Mouse (Mus musculus) thymus, postnatal 10 days (tissue): ENCODE measurements around the gene Gm7137.
"Not testable (repeated sequence)": the region's sequence is repeated elsewhere in the genome, so short reads cannot be mapped to it uniquely, and the experiment has no call there.

ENCODE experiments used
- DNase-seq, 2 experiments: peaks; one replicate each; pipeline ENCODE4 v3.0.0; 2021; ENCODE audit warnings: low spot score in 2 of 2

The Gm7137 gene

DNA sequence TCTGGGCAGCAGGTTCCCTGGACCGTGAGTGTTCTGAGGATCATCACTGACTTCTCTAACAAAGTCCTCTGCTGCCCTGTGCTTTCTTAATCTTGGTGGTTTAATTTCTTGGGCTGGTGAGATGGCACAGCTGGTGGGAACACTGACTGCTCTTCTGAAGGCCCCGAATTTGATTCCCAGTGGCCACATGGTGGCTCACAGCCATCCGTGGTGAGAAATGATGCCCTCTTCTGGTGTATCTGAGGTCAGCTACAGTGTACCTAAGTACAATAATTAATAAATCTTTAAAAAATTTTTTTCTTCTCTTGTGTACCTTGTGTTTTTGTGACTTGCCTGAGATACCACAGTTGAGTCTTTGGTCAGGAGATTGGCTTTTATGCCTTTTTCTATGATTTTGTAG lies 35.7 kb downstream of the Gm7137 start:
- not testable (repeated sequence) for DNase-seq

GRCm38 (mm10) chr10:77751254-77751653 lies 36.7 kb downstream of the Gm7137 start, which contains the start of gene Gm9736:
Gm9736 (minus strand) TSS chr10:77751354.
- not testable (repeated sequence) for DNase-seq

- DNase-seq: not testable (repeated sequence)
These were observed 37.3 kb downstream of the Gm7137 start for GRCm38 (mm10) chr10:77750686-77751085.

DNA sequence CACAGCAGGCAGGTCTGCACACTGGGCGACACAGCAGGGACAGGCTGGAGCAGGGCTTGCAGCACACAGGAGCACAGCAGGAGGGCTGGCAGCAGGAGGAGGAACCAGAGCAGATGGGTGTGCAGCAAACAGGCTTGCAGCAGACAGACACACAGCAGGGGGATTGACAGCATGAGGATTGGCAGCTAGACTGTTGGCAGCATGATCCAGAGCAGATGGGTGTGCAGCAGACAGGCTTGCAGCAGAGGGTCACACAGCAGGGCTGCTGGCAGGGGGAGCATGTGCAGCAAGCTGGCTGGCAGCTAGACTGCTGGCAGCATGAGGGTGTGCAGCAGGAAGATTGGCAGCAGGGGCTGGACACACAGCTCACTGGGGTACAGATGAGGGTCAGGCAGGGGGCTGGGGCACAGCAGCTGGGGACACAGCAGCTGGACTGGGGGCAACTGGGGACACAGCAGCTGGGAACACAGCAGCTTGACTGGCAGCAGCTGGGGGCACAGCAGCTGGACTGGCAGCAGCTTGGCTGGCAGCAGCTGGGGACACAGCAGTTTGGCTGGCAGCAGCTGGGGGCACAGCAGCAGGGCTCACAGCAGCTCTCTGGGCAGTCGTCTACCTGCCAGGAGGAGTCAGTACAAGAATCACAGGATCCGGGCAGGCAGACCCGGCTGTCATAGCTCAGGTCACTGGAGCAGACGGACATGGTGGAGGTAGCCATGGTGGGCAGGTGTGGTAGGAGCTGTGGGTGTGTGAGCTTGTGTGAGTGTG lies 45.9 kb downstream of the Gm7137 start, which contains the start of gene Gm18596:
TSS of gene Gm18596 (minus strand) at position 715 of the 765 bp plus-strand sequence.
- DNase-seq: not testable (repeated sequence)

DNA sequence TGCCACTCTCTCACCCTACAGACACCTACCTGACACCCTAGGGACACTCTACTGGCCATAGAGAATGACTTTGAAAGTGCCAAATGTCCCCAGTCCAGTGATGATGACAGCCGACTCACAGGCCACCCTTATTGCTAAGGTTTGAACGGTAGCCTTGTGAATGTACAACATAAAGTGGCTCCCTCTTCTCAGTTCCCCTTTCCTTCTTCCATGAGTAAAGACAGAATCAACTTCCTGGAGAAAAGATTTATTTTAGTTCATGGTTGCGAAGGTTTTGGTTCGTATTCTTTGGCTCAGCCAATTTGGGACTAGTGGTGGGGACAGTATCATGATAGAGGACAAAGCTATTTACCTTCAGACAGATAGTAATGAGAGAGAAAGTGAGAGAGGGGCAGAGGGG lies 49.1 kb downstream of the Gm7137 start:
- no peak for DNase-seq
